Mouse (Mus musculus): ENCODE data around the gene Anapc1.
"Not testable (repeated sequence)": the region's sequence is repeated elsewhere in the genome, so short reads cannot be mapped to it uniquely, and the experiment has no call there.

Gene Anapc1

DNA sequence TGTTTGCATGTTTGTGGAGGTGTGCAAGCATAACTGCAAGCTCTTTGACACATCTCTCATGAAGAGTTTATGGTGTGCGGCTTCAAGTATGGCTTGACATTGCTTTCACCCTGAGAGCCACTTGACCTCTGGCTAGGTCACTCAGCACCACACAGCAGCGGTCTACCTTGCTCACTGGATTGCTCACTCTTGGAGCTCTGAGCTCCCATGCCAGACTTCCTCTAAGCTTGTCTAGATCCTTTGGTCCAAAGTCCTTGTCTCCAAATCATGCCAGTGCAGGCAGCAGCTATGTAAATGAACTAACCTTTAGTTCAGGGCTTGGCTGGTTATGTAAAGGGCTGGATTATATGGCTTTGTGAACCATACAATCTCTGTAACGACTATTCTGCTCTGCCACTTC, 9.2 kb upstream of the Anapc1 start:
- DNase-seq = no peak

- DNase-seq = no peak
Measured at GRCm38 (mm10) chr2:128694548-128694947, 7.4 kb upstream of the Anapc1 start.

DNA sequence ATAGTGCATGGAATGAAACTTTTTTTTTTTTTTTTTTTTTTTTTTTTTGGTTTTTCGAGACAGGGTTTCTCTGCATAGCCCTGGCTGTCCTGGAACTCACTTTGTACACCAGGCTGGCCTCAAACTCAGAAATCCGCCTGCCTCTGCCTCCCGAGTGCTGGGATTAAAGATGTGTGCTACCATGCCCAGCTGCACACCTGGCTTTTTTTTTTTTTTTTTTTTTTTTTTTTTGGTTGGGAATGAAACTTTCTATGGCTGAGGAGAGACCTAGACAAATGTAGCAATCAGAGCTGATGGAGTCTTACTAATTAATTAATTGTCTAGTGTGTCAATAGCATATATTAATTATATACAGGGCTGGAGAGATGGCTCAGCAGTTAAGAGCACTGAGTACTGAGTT, 6.6 kb upstream of the Anapc1 start:
- DNase-seq = not testable (repeated sequence)

- DNase-seq = no peak
Measured at GRCm38 (mm10) chr2:128693236-128693635, 6.0 kb upstream of the Anapc1 start.

DNA sequence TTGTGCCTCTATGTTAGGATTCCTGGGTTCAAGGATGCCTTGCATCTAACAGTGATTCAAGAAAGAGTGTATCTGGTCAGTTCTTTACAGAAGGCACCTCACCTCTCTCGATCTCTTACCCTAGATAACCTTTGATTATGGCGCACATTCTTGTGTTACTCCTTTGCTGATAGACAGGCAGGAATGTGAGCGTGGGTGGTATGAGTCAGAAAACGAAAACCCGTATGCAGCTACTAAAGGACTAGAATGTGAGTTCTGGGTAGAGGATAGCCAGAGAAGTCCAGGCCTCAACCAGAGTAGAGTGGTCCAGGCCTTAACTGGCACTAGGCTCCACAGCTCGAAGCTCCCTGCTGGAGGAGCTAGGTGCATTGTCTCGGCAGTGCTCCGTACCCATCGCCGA, 5.6 kb upstream of the Anapc1 start:
- DNase-seq = no peak

GRCm38 (mm10) chr2:128692336-128692735, 5.1 kb upstream of the Anapc1 start:
- DNase-seq = no peak

GRCm38 (mm10) chr2:128687558-128688120, 448 bp upstream of the Anapc1 start:
- no peak for DNase-seq

DNA sequence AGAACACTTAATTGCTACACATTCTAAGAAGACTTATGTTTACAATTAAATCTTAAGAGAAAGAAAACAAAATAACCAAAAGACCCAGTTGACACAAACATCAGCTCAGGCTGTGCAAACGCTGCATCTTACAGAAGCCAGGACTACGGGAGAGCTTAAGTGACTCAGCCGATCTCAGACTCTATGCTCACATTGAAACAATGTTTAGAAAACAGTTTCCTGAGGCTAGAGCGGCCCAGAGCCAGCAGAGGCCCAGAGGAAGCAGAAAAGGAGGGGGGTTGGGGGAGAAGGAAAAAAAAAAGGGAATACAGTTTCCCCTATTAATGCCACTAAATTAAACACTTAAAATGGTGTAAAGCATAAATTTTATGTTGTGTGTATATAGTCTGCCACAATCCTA, 6.5 kb downstream of the Anapc1 start:
- DNase-seq = no peak

DNA sequence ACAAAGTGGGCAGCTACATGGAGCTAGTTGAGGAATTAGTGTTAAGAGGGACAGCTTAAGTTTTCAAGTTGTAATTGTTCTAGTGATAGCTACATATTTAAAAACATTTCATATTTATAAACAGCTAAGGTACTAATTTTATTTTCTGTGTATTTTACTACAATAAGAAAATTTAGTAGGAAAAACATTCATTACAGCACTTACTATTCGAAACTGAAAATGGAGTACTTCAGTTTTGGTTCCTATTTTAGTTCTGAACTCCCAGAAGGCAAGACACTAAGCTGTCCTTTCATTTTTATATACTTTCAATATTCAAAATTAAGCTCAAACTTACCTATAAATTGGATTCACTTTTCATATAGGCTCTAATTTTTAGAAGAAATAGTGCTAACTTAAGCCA, 66.6 kb downstream of the Anapc1 start:
- DNase-seq = no peak

DNA sequence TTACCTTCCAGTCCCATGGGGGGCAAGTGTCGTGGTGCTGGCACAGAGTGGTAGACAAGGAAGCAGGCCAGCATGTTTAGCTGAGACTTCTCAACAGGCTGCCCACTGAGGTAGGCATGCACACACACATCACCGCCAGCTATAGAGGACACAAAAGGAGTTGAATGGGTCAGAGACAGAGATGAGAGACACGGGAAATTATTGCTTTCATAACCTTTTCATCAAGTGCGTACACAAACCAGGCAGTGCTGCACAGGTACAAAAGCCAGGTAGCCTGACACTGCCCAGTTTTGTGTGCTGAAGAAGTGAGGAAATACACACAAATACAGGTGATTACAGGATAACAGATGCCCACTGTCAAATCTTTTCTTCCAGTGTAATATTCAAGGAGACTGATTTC, 71.8 kb downstream of the Anapc1 start:
- no peak for DNase-seq

GRCm38 (mm10) chr2:128613365-128613764, 73.8 kb downstream of the Anapc1 start:
- DNase-seq = no peak

- no peak for DNase-seq
Measured at GRCm38 (mm10) chr2:128612275-128612674, 74.9 kb downstream of the Anapc1 start.

DNA sequence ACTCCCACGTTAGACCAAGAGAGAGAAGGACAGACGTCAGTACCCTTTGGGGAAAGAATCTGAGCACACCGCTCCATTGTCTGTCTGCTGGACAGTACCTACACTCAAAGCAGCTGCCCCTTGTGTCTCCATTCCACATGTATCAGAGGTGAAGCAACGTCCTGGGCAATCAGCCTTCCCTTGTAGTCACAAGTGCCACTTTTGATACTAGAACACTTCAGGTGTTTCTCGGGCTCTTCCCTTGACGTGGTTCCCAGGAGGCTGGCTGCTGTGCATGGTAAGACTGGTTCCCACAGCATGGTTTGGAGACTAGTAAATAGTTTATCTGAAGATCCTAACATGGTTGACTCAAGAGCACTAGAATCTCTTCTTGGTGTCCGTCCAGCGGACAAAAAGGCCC, 76.0 kb downstream of the Anapc1 start:
- no peak for DNase-seq

GRCm38 (mm10) chr2:128609286-128609685, 77.9 kb downstream of the Anapc1 start:
- no peak for DNase-seq

GRCm38 (mm10) chr2:128601534-128601933, 85.7 kb downstream of the Anapc1 start:
- DNase-seq = no peak

- DNase-seq = no peak
Measured at GRCm38 (mm10) chr2:128592301-128592700, 94.9 kb downstream of the Anapc1 start.

GRCm38 (mm10) chr2:128590909-128591308, 96.3 kb downstream of the Anapc1 start, which contains the start of gene Spdye4c:
TSS of gene Spdye4c (plus strand) at chr2:128591209.
- DNase-seq = no peak

- DNase-seq = no peak
Measured at GRCm38 (mm10) chr2:128582881-128583280, 104.3 kb downstream of the Anapc1 start.

DNA sequence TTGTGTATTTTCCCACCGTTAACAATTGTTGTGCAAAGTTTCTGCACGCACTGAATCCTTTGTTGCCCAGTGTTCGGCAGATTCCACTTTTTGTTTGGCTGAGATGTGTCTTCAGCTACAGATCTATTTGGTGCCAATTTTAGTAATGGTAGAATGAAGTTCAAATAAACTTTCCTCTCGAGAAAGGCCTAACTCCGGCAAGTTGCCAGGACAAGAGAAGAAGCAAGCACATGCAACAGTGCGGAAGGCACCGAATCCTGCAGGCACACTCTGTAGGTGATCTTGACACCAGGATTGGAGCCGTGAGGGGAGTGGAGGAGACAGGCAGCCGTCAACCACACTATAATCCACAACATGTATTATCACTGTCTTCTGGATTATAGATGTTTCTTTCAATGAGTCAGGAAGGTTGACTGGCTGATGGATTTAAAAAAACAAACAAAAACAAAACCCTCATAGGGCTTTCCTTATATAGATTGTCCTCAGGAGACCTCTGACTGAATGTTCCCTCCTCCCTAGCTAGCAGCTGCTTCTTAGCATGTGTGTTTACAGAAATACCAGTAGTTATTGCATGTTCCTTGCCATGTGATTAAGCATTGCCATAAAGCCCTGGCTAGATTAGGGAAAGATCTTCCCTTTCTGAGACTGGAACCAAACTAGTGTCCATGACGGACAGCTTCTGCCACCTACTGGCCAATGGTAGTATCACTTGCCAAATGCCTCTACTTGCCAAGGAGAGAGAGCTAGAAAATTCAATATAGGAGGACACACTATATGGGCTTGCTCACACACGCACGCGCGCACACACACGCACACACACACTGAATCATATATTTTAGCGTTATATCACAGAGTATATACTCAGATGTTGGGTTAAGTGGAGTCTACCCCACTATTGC, 114.2 kb downstream of the Anapc1 start:
- DNase-seq = peak; percentile 75

GRCm38 (mm10) chr2:128571001-128571400, 116.2 kb downstream of the Anapc1 start:
- no peak for DNase-seq

DNA sequence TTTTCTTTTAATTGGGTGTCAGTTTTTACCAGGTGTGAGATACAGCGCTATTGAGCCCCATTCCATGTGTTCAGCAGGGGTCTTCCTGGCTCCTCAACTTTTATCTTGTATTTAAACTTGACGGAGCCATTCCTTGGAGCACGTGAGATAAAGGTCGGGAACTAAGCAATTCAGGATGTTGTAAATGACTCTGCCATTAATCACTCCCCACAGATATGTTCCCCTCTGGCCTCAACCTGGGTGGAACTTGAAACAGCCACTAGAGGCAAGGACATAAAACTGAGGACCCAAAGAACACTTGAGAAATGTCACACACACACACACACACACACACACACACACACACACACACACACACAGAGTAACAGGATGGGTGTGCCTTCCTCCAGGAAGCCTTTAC, 118.7 kb downstream of the Anapc1 start:
- no peak for DNase-seq

DNA sequence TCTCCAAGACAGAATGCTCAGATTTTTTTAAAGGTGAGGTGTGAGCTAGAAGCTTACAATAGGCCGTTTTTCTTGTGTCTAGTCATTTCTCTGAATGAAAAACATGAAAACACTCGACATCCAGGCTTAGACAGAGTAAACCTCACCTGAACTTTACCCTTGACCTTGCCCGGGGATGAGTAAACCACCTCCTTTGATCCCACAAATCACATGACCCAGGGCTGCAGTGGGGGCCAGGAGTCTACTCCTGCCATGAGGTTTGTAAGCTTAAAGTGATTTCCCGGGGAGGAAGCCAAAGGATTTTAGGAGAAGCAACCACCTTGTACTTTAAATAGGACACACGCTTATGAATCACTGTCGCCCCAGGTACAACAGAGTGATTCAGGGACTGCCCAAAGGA, 119.2 kb downstream of the Anapc1 start:
- DNase-seq = no peak

DNA sequence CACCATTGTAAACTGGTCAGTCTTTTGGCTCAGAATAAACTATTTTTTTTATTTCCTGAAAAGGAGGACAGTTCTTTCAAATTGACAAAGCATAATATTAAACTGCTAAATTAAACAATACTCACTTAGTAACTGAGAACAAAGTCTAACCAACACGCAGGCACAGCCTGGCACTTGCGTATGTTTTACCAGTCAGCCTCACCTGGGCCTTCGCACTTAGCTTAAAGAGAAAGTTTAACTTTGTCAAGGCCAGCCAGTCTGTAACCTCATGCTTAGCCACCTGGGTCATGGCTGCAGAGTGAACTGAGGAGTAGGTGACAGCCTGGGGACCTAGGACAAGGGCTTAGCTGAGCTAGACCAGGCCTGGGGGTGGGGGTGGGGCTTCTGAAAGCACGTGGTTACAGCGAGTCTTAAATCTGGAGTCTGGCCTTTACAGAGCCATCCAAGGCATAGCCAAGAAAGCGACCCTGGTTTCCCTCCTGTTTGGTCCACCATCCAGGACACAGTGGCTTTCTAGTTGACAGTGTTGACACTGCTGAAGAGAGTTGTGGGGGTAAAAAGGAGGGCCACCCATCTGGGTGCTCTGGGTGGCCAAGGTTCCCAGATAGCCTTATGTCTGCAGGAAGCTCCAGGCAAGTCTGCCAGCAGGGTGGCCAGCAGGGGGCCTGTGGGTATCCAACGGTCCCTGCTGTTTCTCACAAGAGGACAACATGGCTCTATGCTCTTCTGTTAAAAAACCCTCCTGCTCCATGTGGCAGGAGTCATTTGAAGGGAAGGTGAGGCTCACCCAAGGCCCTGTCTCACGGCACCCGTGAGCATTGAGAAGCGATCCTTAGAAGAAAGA, 120.7 kb downstream of the Anapc1 start:
- DNase-seq = peak; percentile 40

- DNase-seq = no peak
Measured at GRCm38 (mm10) chr2:128565904-128566303, 121.3 kb downstream of the Anapc1 start.
